ENCODE assay signal across 14 mouse cellular contexts in genomic region chr10:47285700-47286099, GRCm38 (mm10).
A peak's percentile ranks its signal among the peaks of the same experiment; 100 is the strongest.
DNase-seq lines count a peak whose midpoint lies in the region; ATAC-seq and TF ChIP-seq lines count a peak whose summit lies in the region.
"Had no signal": no experiment of that assay in that cellular context is flagged by ENCODE, and none has a peak within 500 bp of the region (broad histone marks: within the 10 kb centered on the region; RNA-seq: fewer than 3 reads in every experiment).

No protein-coding gene starts in this region.

- H3K4me1 ChIP-seq in heart, postnatal 0 days (ENCODE audit: control insufficient read depth, insufficient read depth) = no peaks in the 10 kb centered on the region
- no peaks in the 10 kb centered on the region for H3K4me1 ChIP-seq in midbrain, postnatal 0 days (ENCODE audit: insufficient read depth, low read length)
- no peaks in the 10 kb centered on the region for H3K4me1 ChIP-seq in midbrain, embryonic 10.5 days
- H3K4me1 ChIP-seq: kidney, embryonic 15.5 days had no signal

- no peaks in the 10 kb centered on the region for H3K27me3 ChIP-seq in heart, postnatal 0 days (ENCODE audit: control insufficient read depth, insufficient read depth, low read length)
- H3K27me3 ChIP-seq in midbrain, postnatal 0 days (ENCODE audit: insufficient read depth, low read length) = no peaks in the 10 kb centered on the region
- H3K27me3 ChIP-seq in midbrain, embryonic 10.5 days (ENCODE audit: low read depth, poor library complexity, severe bottlenecking) = no peaks in the 10 kb centered on the region
- H3K27me3 ChIP-seq: kidney, embryonic 15.5 days had no signal

- H3K4me2 ChIP-seq in heart, postnatal 0 days (ENCODE audit: low read depth, low read length) = no peak overlapping the region
- no peak overlapping the region for H3K4me2 ChIP-seq in midbrain, postnatal 0 days (ENCODE audit: low read depth, low read length, poor library complexity, severe bottlenecking)
- H3K4me2 ChIP-seq: kidney, embryonic 15.5 days; midbrain, embryonic 11.5 days had no signal

- no peak overlapping the region for H3K4me3 ChIP-seq in heart, postnatal 0 days (ENCODE audit: low read depth, low read length)
- H3K4me3 ChIP-seq in midbrain, postnatal 0 days (ENCODE audit: low read depth, low read length) = no peak overlapping the region
- no peak overlapping the region for H3K4me3 ChIP-seq in midbrain, embryonic 10.5 days
- H3K4me3 ChIP-seq: kidney, embryonic 15.5 days had no signal

- WGBS in heart, postnatal 0 days = 38% methylated on average over 2 of the region's 2 CpGs
- 24% methylated on average over 2 of the region's 2 CpGs for WGBS in midbrain, postnatal 0 days
- 35% methylated on average over 2 of the region's 2 CpGs for WGBS in midbrain, embryonic 10.5 days

- H3K9ac ChIP-seq in heart, postnatal 0 days (replicated peaks; ENCODE audit: low read depth, low read length) = no peak overlapping the region
- H3K9ac ChIP-seq in midbrain, postnatal 0 days (replicated peaks; ENCODE audit: low read length, poor library complexity, severe bottlenecking) = no peak overlapping the region
- H3K9ac ChIP-seq: kidney, embryonic 15.5 days had no signal

- no peak for ATAC-seq in heart, postnatal 0 days (ENCODE audit: insufficient read depth, low read depth)
- no peak for ATAC-seq in midbrain, postnatal 0 days (ENCODE audit: low FRiP score)
- no peak for ATAC-seq in monocyte, adult 5-6 weeks (replicated peaks; ENCODE audit: insufficient number of reproducible peaks, low FRiP score, low TSS enrichment, poor library complexity, severe bottlenecking)
- ATAC-seq: hindbrain, embryonic 16.5 days had no signal

- TF ChIP-seq CTCF in heart, postnatal 0 days (IDR thresholded peaks at IDR 0.05; ENCODE audit: low read depth) = peak; percentile 14; the same call in 1 of the 2 replicates
- peak; percentile 19; the same call in 1 of the 2 replicates for TF ChIP-seq CTCF in midbrain, postnatal 0 days (IDR thresholded peaks at IDR 0.05)

- H3K36me3 ChIP-seq in heart, postnatal 0 days (replicated peaks; ENCODE audit: control insufficient read depth, insufficient read depth, low read length) = no peaks in the 10 kb centered on the region
- H3K36me3 ChIP-seq in midbrain, postnatal 0 days (ENCODE audit: insufficient read depth, low read length) = no peaks in the 10 kb centered on the region
- H3K36me3 ChIP-seq in midbrain, embryonic 10.5 days = no peaks in the 10 kb centered on the region
- H3K36me3 ChIP-seq: kidney, embryonic 15.5 days had no signal

- DNase-seq in heart, postnatal 0 days (ENCODE audit: low spot score) = no peak
- DNase-seq in heart, adult 11 months = no peak
- no peak for DNase-seq in midbrain, postnatal 0 days (ENCODE audit: low spot score)
- no peak for DNase-seq in midbrain, embryonic 10.5 days (ENCODE audit: low spot score)
- DNase-seq in embryo, embryonic 10 days (ENCODE audit: low spot score) = peak; percentile 44
- DNase-seq in urinary bladder, postnatal 4 days (ENCODE audit: low spot score in 2 of 2) = no peak
- DNase-seq: cerebellum, postnatal 36 days; liver; lung, postnatal 10 days; thymus, postnatal 14 days had no signal

- no peak for TF ChIP-seq EP300 in heart, postnatal 0 days (IDR thresholded peaks at IDR 0.05; ENCODE audit: low read depth)

- no peaks in the 10 kb centered on the region for H3K9me3 ChIP-seq in heart, postnatal 0 days (replicated peaks; ENCODE audit: control insufficient read depth, low read length)
- H3K9me3 ChIP-seq in midbrain, postnatal 0 days (ENCODE audit: low read length) = no peaks in the 10 kb centered on the region
- no peaks in the 10 kb centered on the region for H3K9me3 ChIP-seq in midbrain, embryonic 10.5 days (replicated peaks)
- H3K9me3 ChIP-seq: kidney, embryonic 15.5 days had no signal

- no peak overlapping the region for H3K27ac ChIP-seq in heart, postnatal 0 days (ENCODE audit: low read depth)
- H3K27ac ChIP-seq in midbrain, postnatal 0 days (ENCODE audit: low read depth, low read length) = no peak overlapping the region
- no peak overlapping the region for H3K27ac ChIP-seq in midbrain, embryonic 10.5 days (replicated peaks)
- H3K27ac ChIP-seq: kidney, embryonic 15.5 days had no signal
